Mouse (Mus musculus): Measurements from ENCODE around the gene Otud3.

DNA sequence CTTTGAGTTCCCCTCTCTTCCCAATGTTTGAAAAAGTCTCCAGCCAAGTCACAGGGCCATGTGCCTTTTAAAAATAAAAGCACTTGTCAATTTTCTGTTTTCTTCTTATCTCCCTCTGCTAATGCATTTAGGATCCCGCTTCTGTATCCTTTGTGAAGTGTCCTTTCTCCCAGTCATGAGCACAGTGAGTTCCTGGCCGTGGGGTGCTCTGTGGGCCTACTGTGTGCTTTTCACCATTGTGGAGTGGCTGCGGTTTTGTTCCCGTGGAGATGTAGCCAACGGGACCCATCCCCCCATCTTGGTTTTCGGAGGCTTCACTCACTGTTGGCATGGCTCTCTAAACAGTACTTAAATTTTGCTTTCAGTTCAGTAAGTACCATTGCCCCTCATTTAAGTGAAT, 47.8 kb downstream of the Otud3 start:
- TF ChIP-seq CTCF (IDR thresholded peaks at IDR 0.05; ENCODE audit: borderline replicate concordance, extremely low read depth, insufficient read depth, insufficient read length) (no peak), POLR2A (IDR thresholded peaks at IDR 0.05; ENCODE audit: borderline replicate concordance, extremely low read depth, insufficient read depth, insufficient read length, poor library complexity, severe bottlenecking) (no peak)

Data from brain, embryonic 14.5 days (tissue).